Comparison of ENCODE assay signal across 18 mouse cellular contexts in genomic region chr8:45808597-45808996, GRCm38 (mm10).
DNase-seq lines count a peak whose midpoint lies in the region; ATAC-seq lines count a peak whose summit lies in the region.
"Had no signal": no experiment of that assay in that cellular context is flagged by ENCODE, and none has a peak within 500 bp of the region (broad histone marks: within the 10 kb centered on the region; RNA-seq: fewer than 3 reads in every experiment).

No protein-coding gene starts in this region.

- DNase-seq in frontal cortex, postnatal 10 days (ENCODE audit: low spot score in 2 of 2), result no peak
- DNase-seq in brain, adult 2 months (ENCODE audit: low read depth, low spot score), result peak; percentile 56
- no peak for DNase-seq in urinary bladder, adult 2 months (ENCODE audit: low spot score)
- DNase-seq: adrenal gland, adult 2 months; adrenal gland, adult 8-10 months; adrenal gland, postnatal 10 days; adrenal gland, postnatal 14 days; adrenal gland, postnatal 25 days; adrenal gland, postnatal 36 days; B cell, adult 2 months; cerebellum, adult 11 months; cerebellum, adult 11-12 months; cerebellum, adult 18-20 months; cerebellum, adult 2 months had no signal

- ATAC-seq in frontal cortex, adult (ENCODE audit: low TSS enrichment), result peak; percentile 53
- ATAC-seq: activated CD4-positive, CD25-positive, alpha-beta regulatory T cell, adult 4 months; CD4-positive, CD25-positive, alpha-beta regulatory T cell, adult 4 months; Patski had no signal
